Mouse (Mus musculus): Measurements from ENCODE around the gene Vmn1r124. TPM values are rescaled to one million over a fixed set of nuclear protein-coding genes. Genes with fewer than 3 reads are reported as not detected.

The Vmn1r124 gene
- total RNA-seq (2023), result not detected

DNA sequence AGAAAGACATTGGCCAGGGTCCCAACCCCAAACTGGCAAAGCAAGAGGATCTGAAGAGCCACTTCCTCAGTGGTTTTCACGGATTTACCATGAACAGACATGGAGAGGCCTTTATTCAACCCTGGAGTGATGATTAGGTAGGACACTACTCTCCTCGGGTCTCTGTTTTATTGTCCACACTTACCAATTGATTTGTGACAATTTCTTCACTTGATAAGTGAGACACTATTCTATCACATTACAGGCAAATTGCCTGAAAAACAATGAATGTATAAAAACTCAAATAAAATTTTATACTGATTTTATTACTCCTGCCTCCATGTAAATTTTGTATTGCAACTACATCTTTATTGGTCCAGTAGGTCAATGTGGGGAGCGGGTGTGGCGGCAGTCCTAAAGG lies at the start of gene Vmn1r124:
Gene Vmn1r124 (minus strand): TSS at position 101 of the 400 bp plus-strand sequence.

DNA sequence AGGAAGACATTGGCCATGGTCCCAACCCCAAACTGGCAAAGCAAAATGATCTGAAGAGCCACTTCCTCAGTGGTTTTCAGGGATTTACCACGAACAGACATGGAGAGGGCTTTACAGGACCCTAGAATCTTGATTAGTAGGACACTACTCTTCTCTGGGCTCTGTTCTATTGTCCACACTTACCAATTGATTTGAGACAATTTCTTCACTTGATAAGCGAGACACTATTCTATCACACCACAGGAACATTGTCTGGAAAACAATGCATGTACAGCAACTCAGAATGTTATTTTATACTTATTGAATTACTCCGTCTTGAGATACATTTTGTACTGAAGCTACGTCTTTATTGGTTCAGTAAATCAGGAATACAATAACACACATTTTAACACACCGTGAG lies 41.0 kb upstream of the Vmn1r124 start, which contains the start of gene Vmn1r126:
Gene Vmn1r126 (minus strand): TSS at position 101 of the 400 bp plus-strand sequence.

DNA sequence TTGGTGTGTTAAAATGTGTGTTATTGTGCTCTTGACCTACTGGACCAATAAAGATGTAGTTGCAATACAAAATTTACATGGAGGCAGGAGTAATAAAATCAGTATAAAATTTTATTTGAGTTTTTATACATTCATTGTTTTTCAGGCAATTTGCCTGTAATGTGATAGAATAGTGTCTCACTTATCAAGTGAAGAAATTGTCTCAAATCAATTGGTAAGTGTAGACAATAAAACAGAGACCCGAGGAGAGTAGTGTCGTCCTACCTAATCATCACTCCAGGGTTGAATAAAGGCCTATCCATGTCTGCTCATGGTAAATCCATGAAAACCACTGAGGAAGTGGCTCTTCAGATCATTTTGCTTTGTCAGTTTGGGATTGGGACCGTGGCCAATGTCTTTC lies 11.5 kb upstream of the Vmn1r124 start, which contains the start of gene Vmn1r125:
Gene Vmn1r125 (plus strand): TSS at position 301 of the 400 bp plus-strand sequence.

Other genes with a start within 250 kb of the Vmn1r124 start
- gene Vmn1r119, start 248.2 kb downstream of the Vmn1r124 start, total RNA-seq (2023), result not detected
- not detected for gene Vmn1r120, start 206.8 kb downstream of the Vmn1r124 start, total RNA-seq (2023)
- gene Vmn1r121, start 162.1 kb downstream of the Vmn1r124 start, total RNA-seq (2023), result not detected
- gene Vmn1r122, start 126.5 kb downstream of the Vmn1r124 start, total RNA-seq (2023), result not detected
- not detected for gene Vmn1r123, start 98.4 kb downstream of the Vmn1r124 start, total RNA-seq (2023)
- not detected for gene Gm5157, start 70.2 kb downstream of the Vmn1r124 start, total RNA-seq (2023)
- not detected for gene Vmn1r125, start 11.6 kb upstream of the Vmn1r124 start, total RNA-seq (2023)
- gene Vmn1r126, start 40.9 kb upstream of the Vmn1r124 start, total RNA-seq (2023), result not detected
- not detected for gene Vmn1r127, start 59.2 kb upstream of the Vmn1r124 start, total RNA-seq (2023)
- gene Vmn1r128, start 88.8 kb upstream of the Vmn1r124 start, total RNA-seq (2023), result not detected
- not detected for gene Vmn1r129, start 100.7 kb upstream of the Vmn1r124 start, total RNA-seq (2023)
- not detected for gene Gm6882, start 172.1 kb upstream of the Vmn1r124 start, total RNA-seq (2023)